Mouse (Mus musculus) leukemia stem cell, adult 10-12 weeks (primary cell): ENCODE data around the gene Acsm5. TPM values are rescaled to one million over a fixed set of nuclear protein-coding genes. Genes with fewer than 3 reads are reported as not detected.

Source experiments
- polyA plus RNA-seq: library from polyadenylated mRNA; stranded (reverse); fragments of >175 nt; gene quantifications from 2 replicates; pipeline ENCODE4 v1.2.3, GENCODE M21; 2012; ENCODE audit warnings: low replicate concordance

The Acsm5 gene
- not detected in 2 replicates for polyA plus RNA-seq

GRCm38 (mm10) chr7:119519163-119519562 is at the start of gene Acsm5:
Gene Acsm5, plus strand, starts transcription at chr7:119519463.

GRCm38 (mm10) chr7:119479256-119479655 is 40.0 kb upstream of the Acsm5 start, which contains the start of gene Umod:
Gene Umod, minus strand, starts transcription at chr7:119479282.

GRCm38 (mm10) chr7:119523389-119523788 is 4.1 kb downstream of the Acsm5 start, which contains the start of gene Pdilt:
Gene Pdilt, minus strand, starts transcription at chr7:119523489.

GRCm38 (mm10) chr7:119554040-119554439 is 34.8 kb downstream of the Acsm5 start, which contains the start of gene Acsm2:
Gene Acsm2, plus strand, starts transcription at chr7:119554340.

Other genes starting within 250 kb of the Acsm5 start
- gene Gp2, start 60.2 kb upstream of the Acsm5 start, polyA plus RNA-seq, result not detected in 2 replicates
- gene Umod, start 40.2 kb upstream of the Acsm5 start, polyA plus RNA-seq, result not detected in 2 replicates
- not detected in 2 replicates for gene Pdilt, start 4.0 kb downstream of the Acsm5 start, polyA plus RNA-seq
- gene Acsm2, start 34.9 kb downstream of the Acsm5 start, polyA plus RNA-seq, result not detected in 2 replicates
- not detected in 2 replicates for gene Acsm1, start 87.6 kb downstream of the Acsm5 start, polyA plus RNA-seq
- not detected in 2 replicates for gene Acsm4, start 170.6 kb downstream of the Acsm5 start, polyA plus RNA-seq
- gene Thumpd1, start 201.3 kb downstream of the Acsm5 start, polyA plus RNA-seq, result 40.5 and 41.0 TPM in 2 replicates
- not detected in 2 replicates for gene Acsm3, start 241.5 kb downstream of the Acsm5 start, polyA plus RNA-seq